ENCODE assay signal across 26 mouse cellular contexts in genomic region chr4:106548113-106548512, GRCm38 (mm10). TPM values are rescaled to one million over a fixed set of nuclear protein-coding genes. Genes with fewer than 3 reads are reported as not detected.
"Had no signal": no experiment of that assay in that cellular context is flagged by ENCODE, and none has a peak within 500 bp of the region (broad histone marks: within the 10 kb centered on the region; RNA-seq: fewer than 3 reads in every experiment).

No protein-coding gene starts in this region.

- H3K4me1 ChIP-seq: lung, embryonic 15.5 days; midbrain, embryonic 13.5 days; midbrain, embryonic 15.5 days; neural tube, embryonic 13.5 days; neural tube, embryonic 15.5 days; stomach, embryonic 15.5 days had no signal

- H3K36me3 ChIP-seq: liver, embryonic 13.5 days; liver, embryonic 15.5 days; lung, embryonic 15.5 days; midbrain, embryonic 13.5 days; midbrain, embryonic 15.5 days; neural tube, embryonic 13.5 days; neural tube, embryonic 15.5 days; stomach, embryonic 15.5 days had no signal

- ATAC-seq: lung, postnatal 0 days; midbrain, embryonic 13.5 days; midbrain, embryonic 15.5 days had no signal

- H3K4me2 ChIP-seq: liver, embryonic 11.5 days; liver, embryonic 13.5 days; liver, embryonic 15.5 days; lung, embryonic 15.5 days; midbrain, embryonic 11.5 days; midbrain, embryonic 13.5 days; midbrain, embryonic 15.5 days; neural tube, embryonic 13.5 days; neural tube, embryonic 15.5 days; stomach, embryonic 15.5 days had no signal

- H3K9ac ChIP-seq: liver, embryonic 13.5 days; liver, embryonic 15.5 days; lung, embryonic 15.5 days; midbrain, embryonic 13.5 days; midbrain, embryonic 15.5 days; neural tube, embryonic 13.5 days; neural tube, embryonic 15.5 days; stomach, embryonic 15.5 days had no signal

- DNase-seq: liver, embryonic 13.5 days; lung, adult 2 months; lung, postnatal 14 days; lung, postnatal 36 days; retina, postnatal 1 day; right cerebral cortex, adult 18-20 months; right cerebral cortex, postnatal 25 days; right cerebral cortex, postnatal 4 days; thymus, postnatal 14 days; thymus, postnatal 36 days had no signal

- H3K27ac ChIP-seq: liver, embryonic 13.5 days; liver, embryonic 15.5 days; lung, embryonic 15.5 days; macrophage; midbrain, embryonic 13.5 days; midbrain, embryonic 15.5 days; neural tube, embryonic 13.5 days; neural tube, embryonic 15.5 days; stomach, embryonic 15.5 days had no signal

- H3K9me3 ChIP-seq: liver, embryonic 13.5 days; liver, embryonic 15.5 days; lung, embryonic 15.5 days; midbrain, embryonic 13.5 days; midbrain, embryonic 15.5 days; neural tube, embryonic 15.5 days; stomach, embryonic 15.5 days had no signal

- H3K27me3 ChIP-seq: liver, embryonic 13.5 days; lung, embryonic 15.5 days; midbrain, embryonic 13.5 days; midbrain, embryonic 15.5 days; neural tube, embryonic 13.5 days; neural tube, embryonic 15.5 days; stomach, embryonic 15.5 days had no signal

- H3K4me3 ChIP-seq: liver, embryonic 13.5 days; liver, embryonic 15.5 days; lung, embryonic 15.5 days; megakaryocyte, embryonic 14.5 days; midbrain, embryonic 13.5 days; midbrain, embryonic 15.5 days; neural tube, embryonic 13.5 days; neural tube, embryonic 15.5 days; stomach, embryonic 15.5 days had no signal

RNA-seq across cellular contexts. Expression of gene Bsnd, which starts 56.0 kb away (rescaled TPM):
- total RNA-seq: megakaryocyte progenitor cell, adult 5-6 weeks; midbrain, postnatal 0 days; monocyte, adult 5-6 weeks had no signal
- polyA plus RNA-seq: liver, embryonic 11.5 days; liver, embryonic 13.5 days; liver, embryonic 15.5 days; lung, adult 2 months; lung, embryonic 15.5 days; lung, postnatal 0 days; macrophage; midbrain, embryonic 11.5 days; midbrain, embryonic 13.5 days; midbrain, embryonic 15.5 days; midbrain, postnatal 0 days; neural tube, embryonic 11.5 days; neural tube, embryonic 13.5 days; neural tube, embryonic 15.5 days; stomach, embryonic 15.5 days had no signal
